Mouse (Mus musculus) liver, embryonic 13.5 days (tissue): Measurements from ENCODE around the gene Camkv. TPM values are rescaled to one million over a fixed set of nuclear protein-coding genes. Genes with fewer than 3 reads are reported as not detected.

Source experiments
- ATAC-seq: fragments of 200-750 bp; cut with Nextera tagmentation; 2 replicates; pipeline ENCODE4 v1.8.0; 2017; ENCODE audit warnings: low read depth, mild to moderate bottlenecking, moderate number of reproducible peaks, moderate library complexity
- DNase-seq: peaks from one replicate; pipeline ENCODE4 v3.0.0; 2022
- H3K27ac ChIP-seq: fragments of 300-500 bp; sonication (generic); 2 replicates; pipeline ENCODE4 v1.5.1; 2015; ENCODE audit warnings: moderate library complexity, mild to moderate bottlenecking, inconsistent platforms
- H3K27me3 ChIP-seq: fragments of 300-500 bp; sonication (generic); 2 replicates; pipeline ENCODE4 v1.6.1; 2015; ENCODE audit warnings: mild to moderate bottlenecking, inconsistent platforms
- H3K36me3 ChIP-seq: fragments of 300-500 bp; sonication (generic); 2 replicates; pipeline ENCODE4 v1.6.1; 2015; ENCODE audit warnings: mild to moderate bottlenecking, inconsistent platforms
- H3K4me1 ChIP-seq: fragments of 300-500 bp; sonication (generic); replicated peaks from 2 replicates; pipeline ENCODE4 v1.6.1; 2015; ENCODE audit warnings: inconsistent platforms
- H3K4me2 ChIP-seq: fragments of 300-500 bp; sonication (generic); 2 replicates; pipeline ENCODE4 v1.6.1; 2015; ENCODE audit warnings: inconsistent platforms, mild to moderate bottlenecking, moderate library complexity
- H3K4me3 ChIP-seq: fragments of 300-500 bp; sonication (generic); replicated peaks from 2 replicates; pipeline ENCODE4 v1.5.1; 2015; ENCODE audit warnings: mild to moderate bottlenecking, inconsistent platforms
- H3K9ac ChIP-seq: fragments of 300-500 bp; sonication (generic); 2 replicates; pipeline ENCODE4 v1.6.1; 2015; ENCODE audit warnings: mild to moderate bottlenecking, inconsistent platforms
- H3K9me3 ChIP-seq: fragments of 300-500 bp; sonication (generic); replicated peaks from 2 replicates; pipeline ENCODE4 v1.6.1; 2016; ENCODE audit warnings: inconsistent platforms
- WGBS: fragments of 180-500 bp; shearing (Covaris S2); methylation state at CpG from one replicate; pipeline ENCODE4 v1.1.7; 2015; ENCODE audit not compliant: insufficient replicate concordance; 5-methylcytosine and 5-hydroxymethylcytosine counted together
- polyA plus RNA-seq: library from polyadenylated mRNA; unstranded; fragments of >200 nt; fragmentation: Nextera tagmentation; extraction: Ambion mirVana; gene quantifications from 2 replicates; pipeline ENCODE4 v1.2.1, GENCODE M21; 2015

Camkv gene
- polyA plus RNA-seq, 1 experiment from 2014 or later, result 0.28 TPM

GRCm38 (mm10) chr9:107949184-107949921 lies 13.9 kb downstream of the Camkv start:
- ATAC-seq (no peak), DNase-seq (no peak)
- 0 out of 2 replicates have a peak, but pooled peaks cover 2% of the 10 kb centered on the region for H3K36me3 ChIP-seq
- H3K27ac ChIP-seq, result no peak overlapping the region
- 69% methylated on average over 13 of the region's 13 CpGs for WGBS
- H3K9ac ChIP-seq, result no peak overlapping the region
- H3K27me3 ChIP-seq, result peaks cover 4% of the 10 kb centered on the region; the same call in 1 of the 2 replicates
- H3K4me3 ChIP-seq, result no peak overlapping the region
- peaks cover 26% of the 10 kb centered on the region for H3K4me1 ChIP-seq
- H3K4me2 ChIP-seq, result no peak overlapping the region
- no peaks in the 10 kb centered on the region for H3K9me3 ChIP-seq

- H3K36me3 ChIP-seq, result 0 out of 2 replicates have a peak, but pooled peaks cover 6% of the 10 kb centered on the region
- H3K4me2 ChIP-seq, result peak within 1 kb of the TSS; percentile 84
- peak within 1 kb of the TSS; percentile 73 for H3K27ac ChIP-seq
- 78% methylated on average over 10 of the region's 10 CpGs for WGBS
- no peak for ATAC-seq
- no peaks in the 10 kb centered on the region for H3K9me3 ChIP-seq
- H3K4me3 ChIP-seq, result peak within 1 kb of the TSS; percentile 86
- no peak for DNase-seq
- peaks cover 26% of the 10 kb centered on the region for H3K4me1 ChIP-seq
- peak within 1 kb of the TSS; percentile 81 for H3K9ac ChIP-seq
- peaks cover 4% of the 10 kb centered on the region; the same call in 1 of the 2 replicates for H3K27me3 ChIP-seq
Observed at GRCm38 (mm10) chr9:107949922-107950235, 14.4 kb downstream of the Camkv start, which contains the start of gene Traip. TSS of gene Traip (plus strand) at chr9:107950136.

GRCm38 (mm10) chr9:107950460-107951355 lies 15.2 kb downstream of the Camkv start:
- peak; percentile 86 for DNase-seq
- Histone ChIP-seq H3K4me3 (peak overlapping the region; percentile 86), H3K9ac (peak overlapping the region; percentile 81), H3K4me2 (peak overlapping the region; percentile 84), H3K27me3 (no peaks in the 10 kb centered on the region), H3K4me1 (peaks cover 26% of the 10 kb centered on the region), H3K36me3 (peaks cover 9% of the 10 kb centered on the region; the same call in 1 of the 2 replicates), H3K9me3 (no peaks in the 10 kb centered on the region), H3K27ac (peak overlapping the region; percentile 73)
- 13% methylated on average over 45 of the region's 45 CpGs for WGBS
- ATAC-seq, result peak; percentile 90

GRCm38 (mm10) chr9:107955613-107956289 lies 20.3 kb downstream of the Camkv start:
- Histone ChIP-seq H3K4me2 (no peak overlapping the region), H3K4me1 (peaks cover 18% of the 10 kb centered on the region), H3K27me3 (no peaks in the 10 kb centered on the region), H3K9me3 (no peaks in the 10 kb centered on the region), H3K9ac (no peak overlapping the region), H3K4me3 (no peak overlapping the region), H3K36me3 (peaks cover 59% of the 10 kb centered on the region), H3K27ac (no peak overlapping the region)
- WGBS, result 82% methylated on average over 6 of the region's 6 CpGs
- ATAC-seq (no peak), DNase-seq (no peak)

GRCm38 (mm10) chr9:107957141-107957540 lies 21.7 kb downstream of the Camkv start:
- 61% methylated on average over 6 of the region's 6 CpGs for WGBS
- Histone ChIP-seq H3K4me3 (no peak overlapping the region), H3K4me2 (no peak overlapping the region), H3K27me3 (no peaks in the 10 kb centered on the region), H3K9ac (no peak overlapping the region), H3K4me1 (peaks cover 16% of the 10 kb centered on the region), H3K27ac (no peak overlapping the region), H3K9me3 (no peaks in the 10 kb centered on the region), H3K36me3 (peaks cover 73% of the 10 kb centered on the region)
- ATAC-seq (no peak), DNase-seq (no peak)

- WGBS, result 76% methylated on average over 6 of the region's 6 CpGs
- Histone ChIP-seq H3K4me1 (peaks cover 11% of the 10 kb centered on the region), H3K4me3 (no peak overlapping the region), H3K9ac (no peak overlapping the region), H3K36me3 (peaks cover 91% of the 10 kb centered on the region), H3K27ac (no peak overlapping the region), H3K27me3 (no peaks in the 10 kb centered on the region), H3K4me2 (no peak overlapping the region), H3K9me3 (no peaks in the 10 kb centered on the region)
- ATAC-seq, result no peak
- DNase-seq, result no peak
Observed at GRCm38 (mm10) chr9:107959896-107960295, 24.4 kb downstream of the Camkv start.

GRCm38 (mm10) chr9:107960928-107961327 lies 25.5 kb downstream of the Camkv start:
- Histone ChIP-seq H3K4me1 (peaks cover 15% of the 10 kb centered on the region), H3K9ac (no peak overlapping the region), H3K27ac (no peak overlapping the region), H3K27me3 (no peaks in the 10 kb centered on the region), H3K4me2 (no peak overlapping the region), H3K4me3 (no peak overlapping the region), H3K36me3 (peaks cover 96% of the 10 kb centered on the region), H3K9me3 (no peaks in the 10 kb centered on the region)
- ATAC-seq (no peak), DNase-seq (no peak)
- 62% methylated on average over 4 of the region's 4 CpGs for WGBS

GRCm38 (mm10) chr9:107961351-107961762 lies 25.9 kb downstream of the Camkv start:
- peaks cover 94% of the 10 kb centered on the region for H3K36me3 ChIP-seq
- 89% methylated on average over 10 of the region's 10 CpGs for WGBS
- no peak for DNase-seq

GRCm38 (mm10) chr9:107961881-107962280 lies 26.4 kb downstream of the Camkv start:
- peak overlapping the region; percentile 25; the same call in 1 of the 2 replicates for H3K27ac ChIP-seq
- no peak overlapping the region for H3K9ac ChIP-seq
- peaks cover 17% of the 10 kb centered on the region for H3K4me1 ChIP-seq
- peaks cover 89% of the 10 kb centered on the region for H3K36me3 ChIP-seq
- H3K4me3 ChIP-seq, result no peak overlapping the region
- ATAC-seq (no peak), DNase-seq (no peak)
- no peak overlapping the region for H3K4me2 ChIP-seq
- no peaks in the 10 kb centered on the region for H3K27me3 ChIP-seq
- H3K9me3 ChIP-seq, result no peaks in the 10 kb centered on the region
- 68% methylated on average over 5 of the region's 5 CpGs for WGBS

More at GRCm38 (mm10) chr9:107961351-107961762, 25.9 kb downstream of the Camkv start:
- ATAC-seq, result no peak
- peaks cover 17% of the 10 kb centered on the region for H3K4me1 ChIP-seq
- no peak overlapping the region for H3K4me3 ChIP-seq
- H3K27ac ChIP-seq, result 0 out of 2 replicates have a peak overlapping the region, but pooled peaks have one; percentile 25
- H3K9me3 ChIP-seq, result no peaks in the 10 kb centered on the region
- H3K4me2 ChIP-seq, result no peak overlapping the region
- no peaks in the 10 kb centered on the region for H3K27me3 ChIP-seq
- H3K9ac ChIP-seq, result no peak overlapping the region

GRCm38 (mm10) chr9:107962916-107963315 lies 27.4 kb downstream of the Camkv start:
- peaks cover 22% of the 10 kb centered on the region for H3K4me1 ChIP-seq
- H3K9ac ChIP-seq, result no peak overlapping the region
- H3K4me2 ChIP-seq, result no peak overlapping the region
- H3K27me3 ChIP-seq, result no peaks in the 10 kb centered on the region
- no peak overlapping the region for H3K4me3 ChIP-seq
- H3K9me3 ChIP-seq, result no peaks in the 10 kb centered on the region
- DNase-seq (no peak), ATAC-seq (no peak)
- 86% methylated on average over 9 of the region's 9 CpGs for WGBS
- H3K36me3 ChIP-seq, result peaks cover 84% of the 10 kb centered on the region
- H3K27ac ChIP-seq, result no peak overlapping the region; the same call in 1 of the 2 replicates

GRCm38 (mm10) chr9:107963700-107964099 lies 28.2 kb downstream of the Camkv start:
- WGBS, result 9% methylated on average over 5 of the region's 5 CpGs
- Histone ChIP-seq H3K9ac (peak overlapping the region; percentile 28; the same call in 1 of the 2 replicates), H3K27ac (peak overlapping the region; percentile 71), H3K4me1 (peaks cover 22% of the 10 kb centered on the region), H3K9me3 (no peaks in the 10 kb centered on the region), H3K4me3 (no peak overlapping the region), H3K27me3 (no peaks in the 10 kb centered on the region), H3K36me3 (peaks cover 83% of the 10 kb centered on the region), H3K4me2 (no peak overlapping the region)
- peak; percentile 61 for DNase-seq
- peak; percentile 66 for ATAC-seq
